Mouse (Mus musculus): ENCODE measurements around the gene D930048N14Rik. TPM values are rescaled to one million over a fixed set of nuclear protein-coding genes. Genes with fewer than 3 reads are reported as not detected.
"Not testable (repeated sequence)": the region's sequence is repeated elsewhere in the genome, so short reads cannot be mapped to it uniquely, and the experiment has no call there.

The D930048N14Rik gene
- polyA plus RNA-seq, 1 experiment from 2014 or later, result 2.0 TPM

DNA sequence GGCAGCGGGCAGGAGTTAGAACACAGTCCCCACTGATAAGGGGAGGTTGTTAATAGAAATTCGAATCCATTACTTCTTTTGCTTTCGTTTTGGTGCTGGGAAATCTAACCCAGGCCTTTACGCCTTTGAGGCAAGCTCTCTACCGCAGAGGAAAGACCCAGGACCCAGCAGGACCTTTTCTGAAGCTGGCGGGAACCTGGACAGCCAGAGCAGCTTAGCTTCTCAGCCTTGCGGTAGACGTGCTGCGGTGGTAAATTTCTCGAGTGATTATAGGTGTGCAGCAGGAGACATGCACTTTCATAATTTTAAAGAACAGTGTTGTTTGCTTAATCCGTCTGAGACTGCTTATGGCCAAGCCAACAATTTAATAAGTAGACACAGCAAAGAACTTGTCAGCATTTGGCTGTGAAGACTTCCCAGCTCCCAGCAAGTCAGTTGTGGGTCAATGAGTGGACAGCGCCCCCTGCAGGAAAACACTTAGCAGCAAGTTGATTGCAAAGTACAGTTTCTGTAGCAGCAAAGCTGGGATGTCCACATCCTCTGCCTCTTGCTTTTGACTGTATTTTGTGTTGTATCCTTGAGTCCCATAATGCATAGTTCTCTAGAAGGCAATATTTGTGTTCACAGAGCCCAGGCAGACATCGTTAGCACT lies 30.7 kb downstream of the D930048N14Rik start:
- ATAC-seq (ENCODE audit: low FRiP score), result 0 out of 2 replicates have a peak, but pooled peaks have one; percentile 11
- Histone ChIP-seq H3K9ac (replicated peaks) (0 out of 2 replicates have a peak overlapping the region, but pooled peaks have one; percentile 17), H3K27me3 (replicated peaks) (no peaks in the 10 kb centered on the region), H3K27ac (replicated peaks) (no peak overlapping the region), H3K9me3 (replicated peaks) (no peaks in the 10 kb centered on the region), H3K4me2 (peak overlapping the region; percentile 29; the same call in 1 of the 2 replicates), H3K36me3 (no peaks in the 10 kb centered on the region; the same call in 1 of the 2 replicates), H3K4me3 (replicated peaks) (no peak overlapping the region), H3K4me1 (0 out of 2 replicates have a peak, but pooled peaks cover 3% of the 10 kb centered on the region)
- 39% methylated on average over 13 of the region's 13 CpGs for WGBS

DNA sequence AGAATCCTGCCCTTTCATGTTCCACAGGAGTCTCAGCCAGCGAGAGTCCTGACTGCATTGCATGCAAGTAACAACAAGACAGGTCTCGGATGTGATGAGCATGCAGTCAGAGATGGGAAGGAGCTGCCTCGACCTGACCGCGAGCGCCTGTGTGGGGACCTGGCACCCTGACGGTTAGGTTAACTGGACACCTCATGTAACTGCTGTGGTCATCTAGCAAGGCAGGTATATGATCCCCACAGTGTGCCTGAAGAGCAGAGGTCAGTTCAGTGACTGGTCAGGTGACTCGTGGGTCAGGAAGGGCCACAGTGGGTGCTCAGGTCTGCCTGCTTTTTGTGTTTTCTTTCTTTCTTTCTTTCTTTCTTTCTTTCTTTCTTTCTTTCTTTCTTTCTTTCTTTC lies 31.2 kb downstream of the D930048N14Rik start:
- H3K36me3 ChIP-seq, result no peaks in the 10 kb centered on the region; the same call in 1 of the 2 replicates
- no peak overlapping the region for H3K27ac ChIP-seq (replicated peaks)
- WGBS, result 45% methylated on average over 8 of the region's 8 CpGs
- 0 out of 2 replicates have a peak overlapping the region, but pooled peaks have one; percentile 17 for H3K9ac ChIP-seq (replicated peaks)
- H3K27me3 ChIP-seq (replicated peaks), result no peaks in the 10 kb centered on the region
- H3K9me3 ChIP-seq (replicated peaks), result no peaks in the 10 kb centered on the region
- no peak for ATAC-seq (ENCODE audit: low FRiP score)
- 0 out of 2 replicates have a peak, but pooled peaks cover 3% of the 10 kb centered on the region for H3K4me1 ChIP-seq
- H3K4me3 ChIP-seq (replicated peaks), result no peak overlapping the region
- no peak overlapping the region for H3K4me2 ChIP-seq

DNA sequence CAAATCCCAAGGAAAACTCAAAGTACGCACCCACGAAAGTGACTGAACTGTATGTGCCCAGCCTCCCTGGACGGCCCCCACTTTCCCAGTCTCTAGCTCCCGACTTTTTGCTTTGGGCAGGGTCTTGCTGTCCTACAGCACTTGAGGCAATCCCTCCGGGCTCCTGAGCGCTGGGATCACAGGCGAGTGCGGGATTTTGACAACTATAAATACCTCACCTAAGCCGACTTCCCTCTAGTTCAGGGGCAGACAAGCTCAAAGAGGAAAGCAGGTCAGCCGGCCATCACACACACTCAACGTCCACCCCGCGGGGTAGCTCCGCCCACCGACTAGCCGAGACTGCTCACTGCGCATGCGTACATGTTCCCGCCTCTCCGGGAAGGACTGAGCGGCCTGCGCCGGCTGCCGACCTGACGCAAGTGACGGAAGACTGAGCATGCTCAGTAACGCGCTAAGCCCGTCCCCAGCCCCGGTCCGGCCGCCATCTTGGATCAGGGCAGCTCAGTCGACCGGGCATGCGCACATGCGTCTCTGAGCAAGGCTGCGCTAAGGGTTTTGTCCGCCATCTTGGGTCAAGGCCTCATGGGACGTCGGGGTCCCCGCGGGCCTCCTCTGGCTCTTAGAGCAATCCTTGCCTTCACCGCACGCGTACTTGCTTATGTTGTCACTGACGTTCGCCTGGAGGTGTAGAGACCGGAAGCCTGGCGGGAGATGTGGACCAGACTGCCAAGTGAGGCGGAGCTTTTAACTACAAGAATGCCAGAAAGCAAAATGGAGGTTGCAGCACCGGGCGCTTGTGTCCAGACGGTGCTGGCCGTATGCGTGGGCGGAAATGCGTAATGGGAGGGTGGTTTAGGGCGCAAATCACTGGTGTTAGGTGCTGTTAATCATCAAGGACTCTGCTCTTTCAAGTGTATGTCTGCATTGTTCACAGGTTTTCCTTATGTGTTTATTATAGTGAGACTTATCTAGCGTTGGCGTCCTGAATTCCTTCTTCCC lies 37.9 kb downstream of the D930048N14Rik start, which contains the start of gene 0610009B22Rik:
Gene 0610009B22Rik (minus strand): TSS at position 545 of the 999 bp plus-strand sequence.
- peak within 1 kb of the TSS; percentile 100 for H3K27ac ChIP-seq (replicated peaks)
- peak within 1 kb of the TSS; percentile 75 for H3K4me2 ChIP-seq
- H3K9ac ChIP-seq (replicated peaks), result peak within 1 kb of the TSS; percentile 78
- under 1% methylated on average over 60 of the region's 60 CpGs for WGBS
- H3K36me3 ChIP-seq, result peaks cover 10% of the 10 kb centered on the region
- H3K4me3 ChIP-seq (replicated peaks), result peak within 1 kb of the TSS; percentile 72
- H3K9me3 ChIP-seq (replicated peaks), result no peaks in the 10 kb centered on the region
- peak; percentile 99 for ATAC-seq (ENCODE audit: low FRiP score)
- peaks cover 17% of the 10 kb centered on the region for H3K4me1 ChIP-seq
- H3K27me3 ChIP-seq (replicated peaks), result no peaks in the 10 kb centered on the region

DNA sequence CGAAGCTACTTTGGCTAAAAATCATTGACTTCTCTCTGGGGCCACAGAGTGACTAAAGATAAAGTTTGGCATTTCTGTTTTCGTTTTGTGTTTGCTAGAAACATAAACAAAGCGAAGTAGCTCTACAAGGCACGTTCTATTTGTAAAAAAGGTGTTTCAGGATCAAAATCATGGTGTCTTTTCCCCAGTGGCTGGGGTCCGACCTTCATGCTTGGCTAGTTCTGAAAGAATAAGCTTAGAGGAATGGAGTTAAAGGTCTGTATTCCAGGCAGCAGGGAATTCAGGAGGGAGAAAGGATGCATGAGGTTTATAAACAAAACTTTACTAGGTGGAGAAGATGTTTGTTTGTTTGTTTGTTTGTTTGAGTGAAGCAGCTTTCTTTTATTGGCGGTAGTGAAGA lies 38.6 kb downstream of the D930048N14Rik start:
- no peak for ATAC-seq (ENCODE audit: low FRiP score)
- H3K4me2 ChIP-seq, result peak overlapping the region; percentile 68
- no peaks in the 10 kb centered on the region for H3K9me3 ChIP-seq (replicated peaks)
- WGBS, result 20% methylated on average over 6 of the region's 6 CpGs
- H3K4me3 ChIP-seq (replicated peaks), result peak overlapping the region; percentile 72
- H3K4me1 ChIP-seq, result peaks cover 17% of the 10 kb centered on the region
- H3K27me3 ChIP-seq (replicated peaks), result no peaks in the 10 kb centered on the region
- peak overlapping the region; percentile 78 for H3K9ac ChIP-seq (replicated peaks)
- peak overlapping the region; percentile 100 for H3K27ac ChIP-seq (replicated peaks)
- peaks cover 10% of the 10 kb centered on the region for H3K36me3 ChIP-seq

DNA sequence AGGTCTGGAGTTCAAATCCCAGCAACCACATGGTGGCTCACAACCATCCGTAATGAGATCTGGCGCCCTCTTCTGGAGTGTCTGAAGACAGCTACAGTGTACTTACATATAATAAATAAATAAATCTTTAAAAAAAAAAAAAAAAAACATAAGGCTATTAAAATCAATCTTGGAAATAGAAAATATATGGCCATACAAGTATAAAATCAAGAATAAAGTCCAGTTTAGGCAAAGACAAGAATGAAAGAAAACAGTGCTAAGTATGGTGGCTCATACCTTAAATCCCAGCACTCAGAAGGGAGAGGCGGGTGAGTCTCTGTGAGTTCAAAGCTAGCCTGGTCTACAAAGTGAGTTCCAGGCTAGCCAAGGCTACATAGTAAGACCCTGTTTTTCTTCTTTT lies 39.8 kb downstream of the D930048N14Rik start:
- H3K27ac ChIP-seq (replicated peaks); ATAC-seq (ENCODE audit: low FRiP score); H3K4me3 ChIP-seq (replicated peaks); H3K4me2 ChIP-seq; H3K9me3 ChIP-seq (replicated peaks); H3K9ac ChIP-seq (replicated peaks); H3K27me3 ChIP-seq (replicated peaks): not testable (repeated sequence)
- Histone ChIP-seq H3K4me1 (peaks cover 17% of the 10 kb centered on the region), H3K36me3 (peaks cover 15% of the 10 kb centered on the region)
- WGBS, result 100% methylated on average over 1 of the region's 3 CpGs

DNA sequence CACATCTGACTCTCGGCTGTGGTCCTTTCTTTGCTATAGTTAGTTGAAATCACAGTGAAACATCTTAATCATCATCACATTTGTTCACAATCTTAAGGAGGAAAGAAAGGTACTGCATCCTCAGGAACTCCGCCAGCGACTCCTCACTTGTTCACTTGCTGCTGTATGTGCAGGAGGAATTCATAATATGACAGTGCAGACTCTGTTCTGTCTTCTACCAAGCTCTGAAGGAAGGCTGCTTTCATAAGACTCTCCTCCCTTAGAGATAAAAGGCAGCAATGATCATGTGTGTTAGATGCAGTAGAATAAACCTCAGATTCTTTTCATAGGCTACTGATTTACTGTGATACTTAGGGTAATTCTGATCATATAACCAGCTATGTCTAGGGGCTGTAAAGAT lies 44.2 kb downstream of the D930048N14Rik start:
- Histone ChIP-seq H3K36me3 (peaks cover 51% of the 10 kb centered on the region), H3K27me3 (replicated peaks) (no peaks in the 10 kb centered on the region), H3K27ac (replicated peaks) (no peak overlapping the region), H3K9me3 (replicated peaks) (no peaks in the 10 kb centered on the region), H3K4me3 (replicated peaks) (no peak overlapping the region), H3K9ac (replicated peaks) (no peak overlapping the region), H3K4me1 (no peaks in the 10 kb centered on the region), H3K4me2 (no peak overlapping the region)
- whole genome bisulfite sequencing, result 97% methylated on average over 3 of the region's 3 CpGs
- ATAC-seq (ENCODE audit: low FRiP score), result no peak

DNA sequence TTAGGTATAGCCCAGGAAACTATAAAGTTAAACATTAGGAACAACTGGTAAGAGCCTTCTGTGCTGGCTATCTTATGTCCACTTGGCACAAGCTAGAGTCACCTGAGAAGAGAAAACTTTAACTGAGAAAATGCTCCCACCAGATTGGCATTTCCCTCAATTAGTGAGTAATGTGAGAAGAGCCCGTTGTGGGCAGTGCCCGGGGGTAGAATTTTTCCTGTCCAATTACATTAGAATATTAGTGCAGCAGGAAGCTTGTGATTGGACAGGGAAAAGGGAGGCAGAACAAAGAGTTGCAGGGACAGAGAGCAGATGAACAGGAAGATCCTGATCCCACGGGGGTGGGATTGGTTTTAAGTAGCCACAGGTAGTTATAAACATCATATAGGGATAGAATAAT lies 52.1 kb downstream of the D930048N14Rik start:
- Histone ChIP-seq H3K4me1 (no peaks in the 10 kb centered on the region), H3K9me3 (replicated peaks) (no peaks in the 10 kb centered on the region), H3K4me2 (no peak overlapping the region), H3K4me3 (replicated peaks) (no peak overlapping the region), H3K27me3 (replicated peaks) (no peaks in the 10 kb centered on the region), H3K9ac (replicated peaks) (no peak overlapping the region), H3K36me3 (peaks cover 83% of the 10 kb centered on the region), H3K27ac (replicated peaks) (no peak overlapping the region)
- ATAC-seq (ENCODE audit: low FRiP score), result no peak
- 83% methylated on average over 3 of the region's 3 CpGs for WGBS

DNA sequence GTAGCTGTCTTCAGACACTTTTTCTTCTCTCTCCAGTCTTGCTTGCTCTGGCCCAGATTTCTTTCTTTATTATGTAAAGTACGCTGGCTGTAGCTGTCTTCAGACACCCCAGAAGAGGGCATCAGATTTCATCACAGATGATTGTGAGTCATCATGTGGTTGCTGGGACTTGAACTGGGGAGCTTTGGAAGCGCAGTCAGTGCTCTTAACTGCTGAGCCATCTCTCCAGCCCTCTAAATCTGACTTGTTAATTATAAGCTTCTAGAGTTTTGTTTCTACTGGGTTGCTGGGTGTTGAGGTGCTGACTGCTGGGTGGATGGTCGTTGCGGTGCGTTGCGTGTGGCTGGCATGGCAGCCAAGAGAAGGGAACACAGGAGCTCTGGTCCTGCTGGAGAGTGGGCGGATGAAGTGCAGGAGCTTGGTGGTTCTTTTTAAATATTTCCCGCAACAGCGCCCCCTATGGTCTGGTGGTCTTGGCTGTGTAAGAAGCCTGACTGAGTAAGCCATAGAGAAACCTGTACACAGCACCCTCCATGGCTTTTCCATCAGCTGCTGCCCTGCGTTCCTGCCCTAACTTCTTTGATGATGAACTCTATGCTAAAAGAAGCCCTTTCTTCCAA lies 52.7 kb downstream of the D930048N14Rik start:
- H3K27me3 ChIP-seq (replicated peaks), result no peaks in the 10 kb centered on the region
- H3K4me2 ChIP-seq, result no peak overlapping the region
- no peak overlapping the region for H3K4me3 ChIP-seq (replicated peaks)
- 71% methylated on average over 10 of the region's 10 CpGs for WGBS
- H3K36me3 ChIP-seq, result peaks cover 82% of the 10 kb centered on the region
- H3K9me3 ChIP-seq (replicated peaks), result no peaks in the 10 kb centered on the region
- no peaks in the 10 kb centered on the region for H3K4me1 ChIP-seq
- H3K27ac ChIP-seq (replicated peaks), result no peak overlapping the region
- ATAC-seq (ENCODE audit: low FRiP score), result no peak
- H3K9ac ChIP-seq (replicated peaks), result no peak overlapping the region

DNA sequence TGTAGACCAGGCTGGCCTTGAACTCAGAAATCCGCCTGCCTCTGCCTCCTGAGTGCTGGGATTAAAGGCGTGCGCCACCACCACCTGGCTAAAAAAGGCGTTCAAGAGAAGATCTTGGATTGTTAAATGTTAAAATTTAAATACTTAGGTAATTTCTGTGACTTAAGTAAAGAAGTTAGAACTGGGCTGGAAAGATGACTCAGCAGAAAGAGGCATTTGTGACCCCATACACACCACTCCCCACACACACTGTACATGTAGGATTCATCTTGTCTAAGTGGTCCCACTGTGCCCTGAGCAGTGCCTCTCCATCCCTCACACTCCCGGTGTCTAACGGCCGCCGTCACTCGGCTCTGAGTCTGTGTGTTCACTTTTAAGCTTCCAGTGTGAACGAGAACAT lies 55.7 kb downstream of the D930048N14Rik start:
- 97% methylated on average over 10 of the region's 10 CpGs for WGBS
- Histone ChIP-seq H3K27me3 (replicated peaks) (no peaks in the 10 kb centered on the region), H3K9me3 (replicated peaks) (no peaks in the 10 kb centered on the region), H3K4me1 (no peaks in the 10 kb centered on the region), H3K27ac (replicated peaks) (no peak overlapping the region), H3K36me3 (peaks cover 78% of the 10 kb centered on the region), H3K4me2 (no peak overlapping the region), H3K9ac (replicated peaks) (no peak overlapping the region), H3K4me3 (replicated peaks) (no peak overlapping the region)
- ATAC-seq (ENCODE audit: low FRiP score), result no peak

DNA sequence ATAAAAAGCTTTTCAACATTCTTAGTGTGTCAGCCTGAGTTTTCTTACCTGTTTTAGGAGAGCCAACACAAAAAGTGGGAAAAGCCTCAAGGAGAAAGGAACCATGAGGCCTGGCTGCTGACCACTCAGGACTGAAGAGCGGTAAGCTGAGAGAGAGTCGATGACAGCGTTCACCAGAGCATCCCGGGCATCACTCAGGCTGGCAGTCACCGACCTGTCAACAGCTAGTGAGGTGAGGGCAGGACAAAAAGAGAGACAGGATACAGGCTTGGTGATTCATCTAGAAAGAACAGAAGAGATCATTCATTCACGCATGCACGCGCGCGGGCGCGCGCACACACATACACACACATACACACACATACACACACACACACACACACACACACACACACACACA lies 56.3 kb downstream of the D930048N14Rik start:
- H3K4me1 ChIP-seq, result no peaks in the 10 kb centered on the region
- no peaks in the 10 kb centered on the region for H3K27me3 ChIP-seq (replicated peaks)
- no peak overlapping the region for H3K9ac ChIP-seq (replicated peaks)
- no peak overlapping the region for H3K4me3 ChIP-seq (replicated peaks)
- no peak overlapping the region for H3K27ac ChIP-seq (replicated peaks)
- H3K9me3 ChIP-seq (replicated peaks), result no peaks in the 10 kb centered on the region
- no peak overlapping the region for H3K4me2 ChIP-seq
- no peak for ATAC-seq (ENCODE audit: low FRiP score)
- peaks cover 78% of the 10 kb centered on the region for H3K36me3 ChIP-seq
- 92% methylated on average over 13 of the region's 13 CpGs for WGBS
